Mouse (Mus musculus) liver, embryonic 12.5 days (tissue): Measurements from ENCODE around the gene Ipo9. TPM values are rescaled to one million over a fixed set of nuclear protein-coding genes. Genes with fewer than 3 reads are reported as not detected.

Experiments used
- ATAC-seq: fragments of 200-750 bp; cut with Nextera tagmentation; 2 replicates; pipeline ENCODE4 v1.8.0; 2017; ENCODE audit warnings: moderate number of reproducible peaks, mild to moderate bottlenecking, moderate library complexity
- H3K27ac ChIP-seq: fragments of 300-500 bp; sonication (generic); 2 replicates; pipeline ENCODE4 v1.5.1; 2016; ENCODE audit warnings: mild to moderate bottlenecking
- H3K27me3 ChIP-seq: fragments of 300-500 bp; sonication (generic); replicated peaks from 2 replicates; pipeline ENCODE4 v1.6.1; 2016; ENCODE audit warnings: mild to moderate bottlenecking, moderate library complexity
- H3K36me3 ChIP-seq: fragments of 300-500 bp; sonication (generic); 2 replicates; pipeline ENCODE4 v1.6.1; 2016; ENCODE audit warnings: mild to moderate bottlenecking, moderate library complexity
- H3K4me1 ChIP-seq: fragments of 300-500 bp; sonication (generic); 2 replicates; pipeline ENCODE4 v1.6.1; 2016
- H3K4me2 ChIP-seq: fragments of 300-500 bp; sonication (generic); 2 replicates; pipeline ENCODE4 v1.6.1; 2016; ENCODE audit warnings: mild to moderate bottlenecking, moderate library complexity
- H3K4me3 ChIP-seq: fragments of 300-500 bp; sonication (generic); 2 replicates; pipeline ENCODE4 v1.5.1; 2016; ENCODE audit warnings: mild to moderate bottlenecking, moderate library complexity
- H3K9ac ChIP-seq: fragments of 300-500 bp; sonication (generic); 2 replicates; pipeline ENCODE4 v1.6.1; 2016; ENCODE audit warnings: mild to moderate bottlenecking, moderate library complexity
- H3K9me3 ChIP-seq: fragments of 300-500 bp; sonication (generic); replicated peaks from 2 replicates; pipeline ENCODE4 v1.6.1; 2016; ENCODE audit warnings: mild to moderate bottlenecking, moderate library complexity
- WGBS: fragments of 180-500 bp; shearing (Covaris S2); methylation state at CpG from one replicate; pipeline ENCODE4 v1.1.7; 2016; ENCODE audit not compliant: insufficient replicate concordance; 5-methylcytosine and 5-hydroxymethylcytosine counted together
- polyA plus RNA-seq: library from polyadenylated mRNA; unstranded; fragments of >200 nt; fragmentation: Nextera tagmentation; extraction: Ambion mirVana; gene quantifications from 2 replicates; pipeline ENCODE4 v1.2.1, GENCODE M21; 2016

Ipo9 gene
- polyA plus RNA-seq, 1 experiment from 2014 or later = 53.6 TPM

DNA sequence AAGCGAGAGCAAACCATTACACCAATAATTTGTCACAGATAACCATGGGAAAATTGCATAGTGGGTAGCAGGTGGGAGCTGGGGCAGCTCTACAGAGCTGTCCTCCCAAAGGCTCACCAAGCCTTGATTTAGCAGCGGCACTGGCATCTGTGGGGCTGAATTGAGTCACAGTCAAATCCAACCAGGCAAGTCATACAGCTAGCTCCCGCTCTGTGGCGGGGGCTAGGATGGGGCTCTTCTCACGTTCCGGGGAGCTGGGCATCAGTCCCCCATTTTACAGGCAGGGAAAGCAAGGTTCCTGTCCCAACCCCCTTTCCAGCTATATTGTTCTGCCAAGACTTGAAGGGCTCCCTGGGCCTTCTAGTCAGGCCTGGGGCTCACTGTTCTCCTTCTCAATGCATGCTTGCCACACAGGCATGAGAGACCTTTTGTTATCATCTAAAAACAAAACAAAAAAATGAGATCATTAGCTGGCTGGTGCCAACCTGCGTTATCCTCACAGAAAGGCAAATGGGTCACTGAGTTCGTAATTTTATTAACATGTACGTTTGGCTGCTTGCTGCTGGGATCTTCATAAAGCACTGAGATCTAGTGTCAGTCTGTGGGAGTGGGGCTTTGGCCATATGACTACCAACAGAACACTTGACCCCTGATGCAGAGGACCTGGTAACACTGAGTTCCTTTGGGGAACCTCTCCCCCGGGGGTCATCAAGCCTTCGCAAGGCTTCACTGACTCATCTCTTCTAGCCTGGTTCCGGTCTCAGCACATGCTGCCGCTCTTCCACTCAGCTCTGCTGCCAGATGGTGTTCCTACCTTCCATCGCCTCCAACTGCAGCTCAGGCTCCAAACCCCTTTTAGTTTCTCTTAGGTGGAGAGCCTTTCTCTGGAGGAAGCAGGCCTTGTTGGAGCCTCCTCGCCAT, 50.0 kb downstream of the Ipo9 start:
- no peak for ATAC-seq
- Histone ChIP-seq H3K36me3 (peaks cover 29% of the 10 kb centered on the region), H3K27me3 (peaks cover 25% of the 10 kb centered on the region), H3K27ac (no peak overlapping the region), H3K9me3 (no peaks in the 10 kb centered on the region), H3K4me1 (no peaks in the 10 kb centered on the region), H3K9ac (no peak overlapping the region), H3K4me2 (no peak overlapping the region), H3K4me3 (no peak overlapping the region)
- WGBS = 71% methylated on average over 15 of the region's 15 CpGs

DNA sequence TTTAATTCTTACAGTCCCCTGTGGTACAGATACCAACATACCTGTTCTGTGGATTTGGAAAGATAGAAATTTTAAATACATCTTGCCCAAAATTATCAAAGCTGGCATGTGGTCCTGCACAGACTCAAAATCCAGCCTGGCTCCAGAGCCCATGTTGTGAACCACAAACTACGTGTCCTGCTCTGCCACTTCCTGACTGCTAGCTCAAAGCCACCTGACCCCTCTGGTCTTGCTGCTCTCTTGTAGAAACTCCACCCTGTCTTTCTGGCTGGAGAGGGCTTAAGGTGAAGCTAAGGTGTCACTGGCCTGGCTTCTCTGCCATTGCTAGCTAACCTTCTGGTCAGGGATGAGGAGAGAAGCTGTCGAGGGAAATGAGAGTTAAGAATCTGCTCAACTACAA, 51.3 kb downstream of the Ipo9 start:
- 40% methylated on average over 2 of the region's 2 CpGs for WGBS
- H3K27ac ChIP-seq = no peak overlapping the region

DNA sequence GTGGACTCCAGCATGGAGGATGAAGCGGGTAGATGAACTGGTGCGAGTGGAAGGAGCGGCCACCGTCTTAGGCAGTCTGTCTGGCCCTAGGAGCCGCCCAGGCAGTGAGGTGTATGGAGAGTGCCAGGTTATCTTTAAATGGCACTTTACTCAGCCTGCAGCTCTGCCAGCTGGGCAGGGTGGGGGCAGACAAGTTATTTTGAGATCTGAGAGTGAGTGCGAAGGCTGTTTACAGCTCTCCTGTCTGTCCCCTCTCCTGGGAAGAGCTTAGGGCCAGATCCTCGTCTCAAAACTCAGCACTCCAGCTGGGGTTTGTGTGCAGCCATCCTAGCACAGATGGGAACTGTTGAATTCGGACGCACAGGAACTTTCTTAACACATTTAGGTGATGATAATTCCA, 51.7 kb downstream of the Ipo9 start:
- H3K9me3 ChIP-seq = no peaks in the 10 kb centered on the region
- H3K27ac ChIP-seq = no peak overlapping the region
- no peak overlapping the region for H3K9ac ChIP-seq
- no peak for ATAC-seq
- no peak overlapping the region for H3K4me2 ChIP-seq
- H3K27me3 ChIP-seq = peaks cover 42% of the 10 kb centered on the region
- 55% methylated on average over 9 of the region's 9 CpGs for WGBS
- H3K4me3 ChIP-seq = no peak overlapping the region
- H3K36me3 ChIP-seq = peaks cover 11% of the 10 kb centered on the region
- H3K4me1 ChIP-seq = peaks cover 11% of the 10 kb centered on the region; the same call in 1 of the 2 replicates

More for the DNA sequence above, 51.3 kb downstream of the Ipo9 start:
- ATAC-seq = no peak
- Histone ChIP-seq H3K36me3 (peaks cover 16% of the 10 kb centered on the region), H3K27me3 (peaks cover 38% of the 10 kb centered on the region), H3K4me2 (no peak overlapping the region), H3K9me3 (no peaks in the 10 kb centered on the region), H3K9ac (no peak overlapping the region), H3K4me1 (peaks cover 9% of the 10 kb centered on the region; the same call in 1 of the 2 replicates), H3K4me3 (no peak overlapping the region)

DNA sequence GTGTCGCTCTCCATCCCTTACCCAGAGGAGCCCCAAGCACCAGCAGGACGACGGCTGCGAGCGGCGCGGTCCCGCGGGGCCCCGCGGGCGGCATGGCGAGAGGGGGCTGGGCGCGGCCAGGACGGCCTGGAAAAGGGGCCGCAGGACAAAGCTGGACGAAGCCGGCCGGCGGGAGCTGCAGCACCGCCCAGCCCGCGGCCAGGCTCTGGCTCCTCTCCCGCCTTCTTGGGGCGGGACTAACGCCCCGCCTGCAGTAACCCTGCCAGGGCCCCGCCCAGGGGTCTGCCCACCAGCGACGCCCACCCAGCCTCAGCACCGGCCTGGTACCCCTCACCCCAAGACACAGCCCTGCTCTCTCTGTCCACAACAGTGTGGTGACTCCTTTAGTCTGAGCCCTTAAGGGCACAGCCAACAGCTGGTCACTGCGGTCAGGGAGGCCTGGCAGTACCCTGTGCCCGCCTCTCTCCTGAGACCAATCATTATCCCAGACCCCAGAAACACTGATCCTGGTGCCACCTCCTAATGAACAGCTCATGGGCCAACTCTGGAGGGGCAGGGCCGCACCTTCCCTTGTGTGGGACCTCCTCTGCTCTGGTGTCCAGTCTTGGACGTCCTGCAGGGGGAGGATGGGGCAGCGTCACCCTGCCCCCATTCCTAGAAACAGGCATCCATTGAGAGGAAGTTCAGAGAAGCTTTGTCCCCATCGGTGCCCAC, 55.3 kb downstream of the Ipo9 start, which contains the start of gene Shisa4:
Shisa4 (minus strand) TSS at position 370 of the 714 bp plus-strand sequence.
- H3K9me3 ChIP-seq = no peaks in the 10 kb centered on the region
- H3K27ac ChIP-seq = no peak within 1 kb of the TSS
- H3K4me1 ChIP-seq = peaks cover 11% of the 10 kb centered on the region; the same call in 1 of the 2 replicates
- ATAC-seq = peak; percentile 56
- no peaks in the 10 kb centered on the region for H3K36me3 ChIP-seq
- H3K4me2 ChIP-seq = peak within 1 kb of the TSS; percentile 76
- peak within 1 kb of the TSS; percentile 53 for H3K4me3 ChIP-seq
- H3K27me3 ChIP-seq = peaks cover 60% of the 10 kb centered on the region
- 4% methylated on average over 38 of the region's 38 CpGs for WGBS
- H3K9ac ChIP-seq = peak within 1 kb of the TSS; percentile 57

DNA sequence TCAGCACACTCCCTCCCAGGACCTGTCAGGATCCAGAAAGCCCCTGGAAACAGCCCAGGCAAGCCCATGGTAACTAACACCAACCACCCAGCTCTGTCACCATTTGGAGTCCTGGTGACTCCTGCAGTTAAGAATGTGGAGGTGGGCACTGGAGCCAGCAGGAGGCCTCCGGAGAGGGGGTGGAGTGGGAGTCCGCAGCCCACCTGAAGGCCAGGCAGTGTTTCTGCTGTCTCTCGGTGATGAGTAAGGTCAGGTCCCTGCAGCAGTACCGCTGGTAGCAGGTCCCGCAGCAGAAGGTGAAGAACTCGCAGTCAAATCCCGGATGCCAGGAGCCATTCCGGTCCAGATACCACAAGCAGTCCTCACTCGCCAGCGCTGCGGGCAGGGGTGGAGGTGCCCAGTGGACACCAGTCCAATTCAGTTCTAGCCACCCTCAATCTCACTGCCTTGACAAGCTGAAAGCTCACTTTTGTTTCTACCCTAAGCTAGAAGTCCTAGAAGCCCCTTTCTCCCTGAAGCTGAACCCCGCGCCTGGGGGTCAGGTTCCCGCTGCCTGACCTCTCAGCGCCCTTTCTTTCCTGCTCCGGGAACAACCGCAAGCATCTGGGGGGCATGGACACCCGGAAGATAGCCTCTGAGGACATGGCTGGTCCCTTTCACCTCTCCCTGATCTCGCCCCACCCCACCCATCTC, 56.0 kb downstream of the Ipo9 start:
- Histone ChIP-seq H3K9me3 (no peaks in the 10 kb centered on the region), H3K27ac (no peak overlapping the region), H3K4me3 (peak overlapping the region; percentile 53), H3K9ac (peak overlapping the region; percentile 57), H3K4me1 (peaks cover 11% of the 10 kb centered on the region; the same call in 1 of the 2 replicates), H3K4me2 (peak overlapping the region; percentile 76), H3K27me3 (peaks cover 65% of the 10 kb centered on the region), H3K36me3 (no peaks in the 10 kb centered on the region)
- no peak for ATAC-seq
- WGBS = 8% methylated on average over 19 of the region's 19 CpGs

DNA sequence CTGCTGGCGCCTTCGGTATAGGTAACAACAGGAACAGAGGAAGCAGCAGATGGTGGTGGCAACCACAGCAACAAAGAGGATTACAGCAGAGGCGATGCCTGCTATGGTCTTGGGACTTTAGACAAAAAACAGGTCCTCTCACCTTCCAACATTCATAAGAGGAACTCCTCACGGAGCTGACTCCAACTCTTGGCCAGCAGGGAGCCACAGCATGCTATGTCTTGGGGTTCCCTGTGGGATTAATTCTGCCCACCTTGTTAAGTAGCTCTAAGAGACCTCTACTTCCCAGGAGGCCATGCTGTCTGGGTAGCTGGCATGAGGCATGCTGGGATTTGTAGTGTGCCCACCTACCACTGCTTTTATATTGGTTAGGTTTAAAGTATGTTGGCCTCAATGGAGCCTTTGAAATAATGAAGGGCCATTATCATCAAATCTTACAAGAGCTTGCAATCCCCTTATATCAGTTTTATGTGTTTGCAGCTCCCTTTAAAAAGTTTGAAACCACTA, 57.1 kb downstream of the Ipo9 start:
- Histone ChIP-seq H3K4me2 (no peak overlapping the region), H3K4me3 (no peak overlapping the region), H3K9ac (no peak overlapping the region), H3K4me1 (peaks cover 19% of the 10 kb centered on the region; the same call in 1 of the 2 replicates), H3K27ac (no peak overlapping the region), H3K9me3 (no peaks in the 10 kb centered on the region), H3K36me3 (no peaks in the 10 kb centered on the region), H3K27me3 (peaks cover 69% of the 10 kb centered on the region)
- WGBS = 48% methylated on average over 4 of the region's 4 CpGs
- ATAC-seq = no peak

DNA sequence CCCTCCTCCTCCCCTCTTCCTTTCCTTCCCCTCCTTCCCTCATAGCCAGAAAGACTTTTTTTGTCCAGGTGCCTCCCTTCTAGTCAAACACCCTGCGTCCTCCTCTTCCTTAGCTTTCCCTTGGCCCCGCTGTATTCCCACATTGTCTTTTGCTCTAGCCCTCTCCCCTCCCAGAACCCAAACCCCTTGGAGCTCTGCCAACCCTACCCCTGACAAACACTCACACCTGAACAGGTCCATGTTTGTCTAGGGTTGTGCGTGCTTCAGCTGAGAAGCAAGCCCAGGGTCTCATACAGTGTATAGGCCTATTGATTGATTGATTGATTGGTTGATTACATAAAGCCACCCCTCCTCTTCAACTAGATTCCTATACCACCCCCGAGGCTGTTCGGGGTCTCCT, 60.9 kb downstream of the Ipo9 start:
- 71% methylated on average over 5 of the region's 5 CpGs for WGBS
- Histone ChIP-seq H3K27me3 (peaks cover 48% of the 10 kb centered on the region), H3K36me3 (no peaks in the 10 kb centered on the region), H3K9me3 (no peaks in the 10 kb centered on the region), H3K4me1 (peaks cover 16% of the 10 kb centered on the region; the same call in 1 of the 2 replicates), H3K4me2 (no peak overlapping the region), H3K4me3 (no peak overlapping the region), H3K27ac (no peak overlapping the region), H3K9ac (no peak overlapping the region)
- no peak for ATAC-seq

DNA sequence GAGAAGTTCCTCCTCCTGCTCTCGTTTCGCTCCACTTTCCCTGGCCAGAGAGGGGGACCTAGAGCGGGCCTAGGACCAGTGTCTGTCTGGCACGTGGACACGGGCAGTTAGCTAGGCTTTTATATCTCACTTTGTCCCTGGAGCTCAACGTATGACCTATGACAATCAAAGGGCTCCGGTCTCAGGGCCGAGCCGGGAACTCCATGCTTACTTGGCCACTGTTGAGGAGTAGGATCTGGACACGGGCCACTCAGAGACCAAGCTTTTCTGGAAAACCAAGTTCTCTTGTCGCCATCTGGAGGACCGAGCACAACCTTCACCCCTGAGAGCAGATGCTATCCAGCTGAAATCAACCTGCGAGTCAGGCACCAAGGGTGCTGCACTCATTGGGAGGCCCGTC, 61.3 kb downstream of the Ipo9 start:
- WGBS = 14% methylated on average over 14 of the region's 14 CpGs
- Histone ChIP-seq H3K27ac (no peak overlapping the region), H3K36me3 (no peaks in the 10 kb centered on the region), H3K4me3 (peak overlapping the region; percentile 41; the same call in 1 of the 2 replicates), H3K9ac (no peak overlapping the region), H3K9me3 (no peaks in the 10 kb centered on the region), H3K4me2 (peak overlapping the region; percentile 72), H3K27me3 (peaks cover 43% of the 10 kb centered on the region), H3K4me1 (peaks cover 12% of the 10 kb centered on the region; the same call in 1 of the 2 replicates)
- no peak for ATAC-seq

DNA sequence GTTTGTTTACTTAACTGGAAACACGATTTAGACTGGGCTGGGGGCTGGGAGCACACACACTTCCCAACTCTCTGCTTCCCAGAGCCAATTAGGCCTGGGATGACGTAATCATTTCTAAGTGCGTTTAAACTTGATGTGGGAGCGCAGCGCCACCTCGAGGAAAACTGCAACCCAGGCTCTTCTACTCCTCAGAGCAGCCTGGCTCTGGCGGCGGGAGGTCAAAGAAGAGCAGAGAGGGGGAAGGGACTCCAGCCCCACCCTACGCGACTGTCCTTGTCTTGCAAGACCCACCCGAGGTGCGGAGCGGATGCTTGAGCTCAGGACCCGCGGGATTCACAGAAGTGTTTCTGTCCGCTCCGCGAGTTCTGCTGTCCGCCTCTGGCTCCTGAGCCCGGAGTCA, 62.1 kb downstream of the Ipo9 start:
- ATAC-seq = no peak
- H3K27me3 ChIP-seq = peaks cover 38% of the 10 kb centered on the region
- peak overlapping the region; percentile 72 for H3K4me2 ChIP-seq
- no peaks in the 10 kb centered on the region for H3K36me3 ChIP-seq
- no peak overlapping the region for H3K27ac ChIP-seq
- 3% methylated on average over 20 of the region's 20 CpGs for WGBS
- peaks cover 10% of the 10 kb centered on the region; the same call in 1 of the 2 replicates for H3K4me1 ChIP-seq
- peak overlapping the region; percentile 41 for H3K4me3 ChIP-seq
- H3K9ac ChIP-seq = peak overlapping the region; percentile 39; the same call in 1 of the 2 replicates
- H3K9me3 ChIP-seq = no peaks in the 10 kb centered on the region

DNA sequence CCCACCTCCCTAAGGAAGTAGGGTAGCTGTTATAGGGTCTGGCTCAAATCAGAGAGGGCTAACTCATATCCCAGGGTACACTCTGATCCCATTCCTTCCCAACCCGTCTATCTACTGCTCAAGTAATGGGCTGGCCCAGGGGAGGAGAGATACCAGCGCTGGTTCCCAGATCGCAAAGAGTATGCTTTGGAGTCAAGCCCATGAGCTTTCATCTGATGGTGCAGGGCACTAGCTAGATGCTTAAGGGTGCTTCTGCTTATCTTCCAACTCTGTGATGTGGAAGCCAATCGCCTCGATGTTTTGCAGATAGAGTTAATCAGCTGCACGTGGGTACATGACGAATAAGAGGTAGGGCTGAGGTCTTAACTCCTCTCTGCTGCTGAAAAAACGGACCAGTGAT, 62.7 kb downstream of the Ipo9 start:
- H3K4me3 ChIP-seq = no peak overlapping the region
- H3K4me1 ChIP-seq = peaks cover 10% of the 10 kb centered on the region; the same call in 1 of the 2 replicates
- WGBS = 62% methylated on average over 8 of the region's 8 CpGs
- no peaks in the 10 kb centered on the region for H3K36me3 ChIP-seq
- no peak overlapping the region for H3K4me2 ChIP-seq
- H3K27ac ChIP-seq = no peak overlapping the region
- no peak for ATAC-seq
- H3K27me3 ChIP-seq = peaks cover 31% of the 10 kb centered on the region
- H3K9me3 ChIP-seq = no peaks in the 10 kb centered on the region
- H3K9ac ChIP-seq = no peak overlapping the region

DNA sequence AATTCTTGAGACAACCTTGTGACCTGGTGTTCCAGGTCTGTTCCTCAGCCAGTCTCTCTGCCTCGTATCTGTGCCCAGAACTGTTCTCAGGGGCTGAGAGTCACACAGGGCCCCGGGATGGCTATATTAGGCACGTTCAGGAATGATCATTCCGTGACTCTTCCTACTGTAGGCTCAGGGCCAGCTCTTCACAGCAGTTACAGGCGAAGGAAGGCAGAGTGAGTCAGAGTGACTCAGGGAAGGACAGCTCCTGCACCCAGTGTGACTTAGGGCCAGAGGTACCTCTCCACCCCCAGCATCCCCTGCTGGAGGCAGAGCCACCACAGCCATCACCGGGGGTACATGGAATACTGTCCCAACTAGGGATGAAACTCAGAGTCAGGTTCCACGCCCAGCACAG, 63.3 kb downstream of the Ipo9 start:
- Histone ChIP-seq H3K9ac (no peak overlapping the region), H3K36me3 (no peaks in the 10 kb centered on the region), H3K4me3 (no peak overlapping the region), H3K27me3 (peaks cover 25% of the 10 kb centered on the region), H3K4me1 (peaks cover 10% of the 10 kb centered on the region; the same call in 1 of the 2 replicates), H3K4me2 (no peak overlapping the region), H3K27ac (no peak overlapping the region), H3K9me3 (no peaks in the 10 kb centered on the region)
- no peak for ATAC-seq
- 71% methylated on average over 7 of the region's 7 CpGs for WGBS
